Mouse (Mus musculus): ENCODE measurements around the gene Rnf168.

Gene Rnf168

DNA sequence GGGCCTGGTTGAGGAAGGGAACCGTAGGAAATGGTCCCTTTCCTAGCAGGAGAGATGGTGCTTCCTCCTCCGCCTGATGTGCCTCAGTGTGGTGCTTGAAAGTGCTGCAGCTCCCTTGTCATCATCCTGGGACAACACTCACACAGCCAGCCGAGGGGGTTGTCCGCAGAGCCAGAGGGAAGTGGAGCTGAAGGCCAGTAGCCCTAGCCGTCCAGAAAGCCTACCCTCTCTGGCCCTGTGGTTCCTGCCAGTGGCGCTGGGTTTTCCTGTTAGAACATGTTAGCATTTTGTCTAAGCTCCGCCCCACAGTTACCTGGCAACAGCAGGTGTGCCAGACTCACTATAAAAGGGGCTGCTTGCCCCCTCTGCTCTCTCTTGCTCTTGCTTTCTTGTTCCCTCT is 46.7 kb downstream of the Rnf168 start:
- DNase-seq: no peak

DNA sequence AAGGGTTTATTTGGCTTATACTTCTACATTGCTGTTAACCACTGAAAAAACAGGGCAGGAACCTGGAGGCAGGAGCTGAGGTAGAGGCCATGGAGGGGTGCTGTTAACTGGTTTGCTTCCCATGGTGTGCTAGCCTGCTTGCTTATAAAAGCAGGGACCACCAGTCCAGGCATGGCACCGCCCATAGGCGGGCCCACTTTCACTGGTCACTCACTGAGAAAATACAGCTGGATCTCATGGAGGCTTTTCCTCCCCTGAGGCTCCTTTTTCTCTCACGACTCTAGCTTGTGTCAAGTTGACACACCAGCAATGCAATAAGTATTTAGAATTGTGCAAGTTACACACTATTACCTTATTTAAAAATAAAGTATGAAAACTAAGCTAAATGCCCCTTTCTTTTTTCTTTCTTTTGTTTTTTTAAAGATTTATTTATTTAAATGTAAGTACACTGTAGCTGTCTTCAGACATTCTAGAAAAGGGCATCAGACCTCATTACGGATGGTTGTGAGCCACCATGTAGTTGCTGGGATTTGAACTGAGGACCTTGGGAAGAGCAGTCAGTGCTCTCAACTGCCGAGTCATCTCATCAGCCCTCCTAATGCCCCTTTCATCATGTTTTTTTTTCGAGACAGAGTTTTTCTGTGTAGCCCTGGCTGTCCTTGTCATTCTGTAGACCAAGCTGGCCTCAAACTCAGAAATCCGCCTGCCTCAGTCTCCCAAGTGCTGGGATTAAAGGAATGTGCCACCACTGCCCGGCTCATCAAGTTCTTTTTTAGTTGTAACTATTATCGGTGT is 53.8 kb downstream of the Rnf168 start:
- peak in 1 of 2 experiments; percentile 14 for DNase-seq

DNA sequence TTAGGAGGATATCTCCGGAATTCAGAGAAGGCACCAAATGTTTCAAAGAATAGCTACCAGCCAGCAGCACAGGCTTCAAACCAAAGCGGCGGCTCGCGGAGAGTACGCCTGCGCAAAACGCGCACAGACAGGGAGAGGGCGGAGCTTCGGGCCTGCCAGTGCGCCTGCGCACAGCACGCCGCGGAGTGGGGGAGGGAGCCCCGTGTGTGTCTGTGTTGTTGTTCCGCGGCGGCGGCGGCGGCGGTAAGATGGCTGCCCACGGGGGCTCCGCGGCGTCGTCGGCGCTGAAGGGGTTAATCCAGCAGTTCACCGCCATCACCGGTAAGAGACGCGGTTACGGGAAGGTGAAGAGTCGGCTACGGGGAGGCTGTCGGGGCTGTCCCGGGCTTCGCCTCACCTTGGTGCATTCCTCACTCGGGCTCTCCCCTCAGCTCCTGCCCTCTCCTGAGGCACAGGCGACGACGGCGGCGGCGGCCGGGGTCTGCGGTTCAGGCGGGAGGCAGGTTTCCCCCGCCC is 54.8 kb downstream of the Rnf168 start, which contains the start of gene Ubxn7:
TSS of gene Ubxn7 (plus strand) at position 218 of the 516 bp plus-strand sequence.
- peak; percentile 97 to 99 for DNase-seq

DNA sequence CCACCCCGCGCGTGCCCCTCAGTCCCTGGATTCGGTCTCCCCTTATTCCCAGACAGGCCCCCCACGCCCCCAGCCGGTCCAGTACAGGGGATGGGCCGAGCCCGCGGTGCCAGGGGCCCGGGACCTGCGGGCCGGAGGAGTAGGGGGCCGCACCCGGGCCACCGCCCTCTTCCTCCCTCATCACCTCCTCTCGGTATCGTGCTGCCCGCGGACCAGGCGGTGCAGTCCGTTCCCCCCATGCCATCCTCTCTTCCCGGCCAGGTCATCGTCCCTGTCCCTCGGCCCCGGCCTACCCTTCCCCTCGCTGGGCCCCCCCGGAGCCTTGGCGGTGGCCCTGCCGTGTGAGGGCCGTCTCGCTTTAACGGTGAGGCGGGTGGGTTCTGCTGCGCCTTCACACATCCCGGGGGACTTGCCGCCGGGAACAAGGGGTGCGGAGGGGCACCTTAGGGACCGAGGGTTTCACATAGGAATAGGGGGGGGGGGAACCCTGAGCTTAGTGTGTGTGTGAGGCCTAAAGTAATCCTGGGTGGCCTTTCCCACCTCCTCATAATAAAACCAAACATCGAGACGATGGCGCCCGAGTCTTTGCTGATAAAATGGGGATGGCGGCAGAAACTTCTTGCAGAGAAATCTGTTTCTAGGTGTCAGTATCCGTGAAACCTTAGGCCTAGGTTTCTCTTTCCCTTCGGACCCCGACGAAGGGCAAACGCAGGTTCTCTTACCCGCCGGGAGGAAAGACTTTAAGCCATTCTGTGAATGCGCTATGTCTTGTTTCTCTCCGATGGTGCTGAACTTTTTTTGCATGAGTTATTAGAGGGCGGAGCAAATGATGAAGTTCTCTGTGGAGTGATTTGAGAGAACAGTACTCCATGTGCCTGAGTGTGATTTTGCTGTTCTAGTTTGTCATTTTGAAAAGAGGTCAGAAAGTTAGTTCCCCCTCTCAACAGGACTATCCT is 55.6 kb downstream of the Rnf168 start:
- DNase-seq: peak; percentile 40 to 55

DNA sequence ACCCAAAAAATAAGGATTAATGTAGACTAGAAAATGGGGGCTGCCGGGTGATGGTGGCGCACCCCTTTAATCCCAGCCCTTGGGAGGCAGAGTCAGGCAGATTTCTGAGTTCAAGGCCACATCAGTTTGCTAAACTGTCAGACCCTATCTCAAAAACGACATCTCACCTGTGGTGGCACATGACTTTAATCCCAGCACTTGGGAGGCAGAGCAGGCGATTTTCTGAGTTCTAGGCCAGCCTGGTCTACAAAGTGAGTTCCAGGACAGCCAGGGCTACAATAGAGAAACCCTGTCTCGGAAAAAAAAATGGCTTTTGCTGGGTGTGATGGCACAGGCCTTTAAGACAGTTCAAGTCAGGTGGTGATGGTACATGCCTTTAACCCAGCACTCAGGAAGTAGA is 57.9 kb downstream of the Rnf168 start:
- DNase-seq: no peak

DNA sequence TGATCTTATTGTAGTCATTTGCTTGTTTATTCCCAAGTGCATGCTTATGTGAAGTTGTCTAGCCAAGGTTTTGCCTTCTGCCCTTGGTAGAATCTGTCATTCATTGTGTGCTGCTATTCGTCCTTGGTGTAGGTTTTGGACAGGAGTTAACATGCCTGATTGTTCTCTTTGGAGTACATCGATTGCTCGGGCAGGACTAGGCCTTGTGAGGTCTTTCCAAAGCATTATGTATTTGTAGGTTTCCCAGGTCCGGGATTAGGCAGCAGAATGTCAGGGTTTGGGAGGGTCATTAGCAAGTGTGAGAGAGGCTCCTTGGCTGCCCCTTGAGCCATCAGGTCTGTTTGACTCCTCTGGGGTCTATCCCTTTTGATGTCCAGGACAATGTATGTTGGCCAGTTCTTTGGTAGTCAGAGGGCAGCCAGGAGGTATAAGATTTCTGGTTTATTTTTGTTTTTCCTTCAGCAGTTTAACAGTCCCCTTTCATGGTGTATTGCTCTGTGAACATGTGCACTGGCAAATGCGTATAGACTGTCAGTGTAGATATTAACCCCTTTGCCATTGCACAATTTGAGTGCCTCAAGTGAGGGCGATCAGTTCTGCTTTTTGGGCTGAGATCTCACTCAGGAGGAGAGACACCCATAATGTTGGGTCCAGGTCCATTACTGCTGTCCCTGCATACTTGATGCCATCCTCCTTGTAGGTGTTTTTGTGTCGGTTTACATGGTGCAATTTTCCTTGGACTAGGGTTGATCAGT is 58.9 kb downstream of the Rnf168 start:
- DNase-seq: no peak

DNA sequence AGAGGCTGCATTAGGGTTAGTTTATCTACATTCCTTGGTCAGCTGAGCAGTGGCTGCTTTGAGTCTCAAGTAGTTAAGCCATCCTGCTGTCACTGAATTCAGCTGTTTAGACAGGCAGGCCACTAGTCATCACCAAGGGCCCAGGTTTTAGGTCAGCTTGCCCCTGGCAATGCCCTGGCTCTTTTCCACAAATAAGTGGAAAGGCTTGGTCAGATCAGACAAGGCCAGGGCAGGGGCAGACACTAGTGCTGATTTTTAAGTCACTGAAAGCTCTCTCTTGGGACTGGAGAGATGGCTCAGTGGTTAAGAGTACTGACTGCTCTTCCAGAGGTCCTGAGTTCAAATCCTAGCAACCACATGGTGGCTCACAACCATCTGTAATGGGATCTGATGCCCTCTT is 59.7 kb downstream of the Rnf168 start:
- DNase-seq: no peak

DNA sequence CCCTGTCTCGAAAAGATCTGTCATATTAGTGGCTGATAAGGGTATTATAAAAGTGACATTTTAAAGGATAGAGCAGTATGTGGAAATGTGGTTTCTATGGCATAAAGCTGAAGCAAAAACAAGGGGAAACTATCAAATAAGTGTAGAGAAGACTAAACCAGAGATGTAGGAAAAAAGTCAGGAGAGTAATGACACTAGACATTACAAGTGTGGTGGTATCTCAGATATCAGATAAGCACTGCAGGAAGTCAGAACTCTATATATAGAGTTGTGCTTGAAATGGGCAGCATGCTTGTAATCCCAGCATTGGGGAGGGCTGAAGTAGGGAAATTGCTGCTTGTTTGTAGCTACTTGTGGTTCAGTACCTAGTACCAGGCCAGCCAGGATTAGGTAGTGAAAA is 63.2 kb downstream of the Rnf168 start:
- DNase-seq: no peak

DNA sequence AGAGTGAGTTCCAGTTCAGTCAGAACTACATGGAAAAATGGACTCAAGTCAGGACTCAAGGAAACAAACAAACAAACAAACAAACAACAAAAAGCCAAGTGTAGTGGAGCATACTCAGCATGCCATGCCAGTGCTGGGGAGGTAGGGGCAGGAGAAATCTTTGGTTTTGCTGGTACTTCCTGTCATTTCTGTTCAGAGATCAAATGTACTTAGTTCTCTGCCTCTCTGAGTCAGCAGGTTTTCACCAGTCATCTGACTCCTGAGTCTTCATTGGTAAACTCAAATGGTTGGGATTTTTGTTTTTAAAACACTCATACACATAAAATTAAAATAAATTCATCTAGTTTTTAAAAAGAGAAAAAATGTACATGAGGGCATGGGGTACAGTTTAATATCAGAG is 68.3 kb downstream of the Rnf168 start:
- DNase-seq: no peak

DNA sequence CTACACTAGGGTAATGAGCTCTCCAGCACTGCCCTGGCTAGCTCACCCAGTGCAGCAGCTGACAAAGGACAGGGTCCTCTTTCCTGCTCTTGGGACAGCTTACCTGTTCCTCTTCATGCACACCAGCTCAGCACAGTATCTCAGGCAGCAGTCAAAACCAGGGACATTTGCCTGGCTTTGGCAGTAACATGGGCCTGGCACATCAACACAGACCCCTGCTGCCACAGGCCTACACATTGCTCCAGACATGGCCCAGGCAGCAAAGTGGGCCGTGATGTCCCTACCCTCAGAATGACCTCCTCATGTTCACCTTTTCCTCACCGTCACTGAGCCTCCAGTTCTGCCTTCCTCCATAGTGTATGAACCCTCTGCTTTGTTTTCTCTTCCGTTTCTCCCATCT is 73.5 kb downstream of the Rnf168 start:
- DNase-seq: peak; percentile 22 to 37

All from cerebellum, adult 18-20 months (tissue).